ENCODE assay signal across 8 mouse cellular contexts in the genomic region with DNA sequence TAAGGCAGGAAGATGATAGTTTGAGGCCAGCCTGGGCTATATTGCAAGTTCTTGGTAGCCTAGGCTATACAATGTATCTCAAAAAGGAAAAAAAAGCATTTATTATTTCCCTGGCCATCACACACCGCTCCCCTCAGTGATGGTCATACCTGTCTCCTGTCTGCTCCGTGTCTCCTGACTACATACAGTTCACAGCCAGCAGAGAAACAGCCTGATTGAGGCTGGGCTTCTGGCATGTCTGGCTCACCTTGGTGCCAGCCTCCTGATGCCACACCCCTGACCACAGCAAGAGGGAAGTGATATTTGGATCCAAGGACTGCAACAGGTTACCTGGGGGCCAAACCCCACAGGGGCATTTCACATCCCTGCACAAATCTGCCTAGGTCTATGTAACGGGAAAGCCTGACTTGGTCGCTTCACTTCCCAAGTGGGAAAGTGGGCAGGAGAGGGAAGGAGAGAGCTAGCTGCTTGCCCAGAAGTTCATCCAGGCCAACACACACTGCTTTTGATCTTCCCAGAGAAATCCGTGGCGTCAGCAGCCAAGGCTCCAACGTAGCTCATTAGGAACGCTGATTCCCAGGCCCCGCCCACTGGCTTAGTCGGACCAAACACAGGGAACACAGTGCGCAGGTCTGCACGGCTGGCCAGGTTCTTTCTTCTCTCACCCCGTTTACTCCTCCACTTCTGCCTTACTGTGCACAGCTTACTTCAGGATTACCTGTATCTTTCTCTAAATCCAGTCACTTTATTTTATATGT. TPM values are rescaled to one million over a fixed set of nuclear protein-coding genes. Genes with fewer than 3 reads are reported as not detected.
A peak's percentile ranks its signal among the peaks of the same experiment; 100 is the strongest.
DNase-seq lines count a peak whose midpoint lies in the region; ATAC-seq and TF ChIP-seq lines count a peak whose summit lies in the region.

No protein-coding gene starts in this region.

- no peak for TF ChIP-seq POLR2A in myocyte (IDR thresholded peaks at IDR 0.05; ENCODE audit: insufficient read length, low read depth)

- H3K4me3 ChIP-seq in embryonic facial prominence, embryonic 11.5 days (ENCODE audit: low read depth, low read length) = 0 out of 2 replicates have a peak overlapping the region, but pooled peaks have one; percentile 2
- peak overlapping the region; percentile 22 for H3K4me3 ChIP-seq in hindbrain, embryonic 13.5 days
- no peak overlapping the region for H3K4me3 ChIP-seq in myocyte

- no peaks in the 10 kb centered on the region for H3K36me3 ChIP-seq in embryonic facial prominence, embryonic 11.5 days (replicated peaks; ENCODE audit: control insufficient read depth, insufficient read depth, low read depth, low read length)
- H3K36me3 ChIP-seq in hindbrain, embryonic 13.5 days = no peaks in the 10 kb centered on the region
- H3K36me3 ChIP-seq in myocyte (ENCODE audit: control insufficient read depth, insufficient read depth) = no peaks in the 10 kb centered on the region

- WGBS in embryonic facial prominence, embryonic 11.5 days = 25% methylated on average over 13 of the region's 13 CpGs
- 24% methylated on average over 13 of the region's 13 CpGs for WGBS in hindbrain, embryonic 13.5 days

- ATAC-seq in embryonic facial prominence, embryonic 11.5 days (replicated peaks; ENCODE audit: insufficient number of reproducible peaks, low FRiP score, low TSS enrichment, low read depth) = peak; percentile 87; the same call in 1 of the 2 replicates
- peak; percentile 81 for ATAC-seq in hindbrain, embryonic 13.5 days (ENCODE audit: low FRiP score)

- peak; percentile 46 for DNase-seq in left cerebral cortex, postnatal 4 days
- no peak for DNase-seq in left cerebral cortex, adult 9 months (ENCODE audit: low spot score in 2 of 2)
- DNase-seq in embryonic facial prominence, embryonic 11.5 days (ENCODE audit: low spot score) = peak; percentile 85
- peak; percentile 48 for DNase-seq in liver
- DNase-seq in thymus, adult 18-20 months = no peak
- no peak for DNase-seq in T-cell, adult 2 months (ENCODE audit: low spot score)

- no peaks in the 10 kb centered on the region for H3K9me3 ChIP-seq in embryonic facial prominence, embryonic 11.5 days (replicated peaks; ENCODE audit: control insufficient read depth, low read length)
- H3K9me3 ChIP-seq in hindbrain, embryonic 13.5 days = no peaks in the 10 kb centered on the region

- intact Hi-C loops in left cerebral cortex, postnatal 4 days (cut with DNase I) = no loop called here

- no peaks in the 10 kb centered on the region for H3K79me2 ChIP-seq in myocyte (ENCODE audit: control insufficient read depth, insufficient read depth)

- H3K27me3 ChIP-seq in embryonic facial prominence, embryonic 11.5 days (ENCODE audit: control insufficient read depth, insufficient read depth, low read length) = no peaks in the 10 kb centered on the region
- H3K27me3 ChIP-seq in hindbrain, embryonic 13.5 days = peaks cover 12% of the 10 kb centered on the region; the same call in 1 of the 2 replicates
- H3K27me3 ChIP-seq in myocyte (ENCODE audit: control insufficient read depth, insufficient read depth, insufficient read length) = no peaks in the 10 kb centered on the region

- H3K27ac ChIP-seq in embryonic facial prominence, embryonic 11.5 days (replicated peaks; ENCODE audit: low read depth, low read length) = no peak overlapping the region
- no peak overlapping the region for H3K27ac ChIP-seq in hindbrain, embryonic 13.5 days

- peak overlapping the region; percentile 43; the same call in 1 of the 2 replicates for H3K9ac ChIP-seq in embryonic facial prominence, embryonic 11.5 days (replicated peaks; ENCODE audit: low read length)
- peak overlapping the region; percentile 46; the same call in 1 of the 2 replicates for H3K9ac ChIP-seq in hindbrain, embryonic 13.5 days

- H3K4me1 ChIP-seq in embryonic facial prominence, embryonic 11.5 days (ENCODE audit: control insufficient read depth, insufficient read depth, low read length) = no peaks in the 10 kb centered on the region; the same call in 1 of the 2 replicates
- H3K4me1 ChIP-seq in hindbrain, embryonic 13.5 days (replicated peaks) = peaks cover 9% of the 10 kb centered on the region

- no peak overlapping the region for H3ac ChIP-seq in myocyte (ENCODE audit: control insufficient read depth, insufficient read length)

- peak overlapping the region; percentile 40 for H3K4me2 ChIP-seq in embryonic facial prominence, embryonic 11.5 days (ENCODE audit: low read depth, low read length)
- peak overlapping the region; percentile 50 for H3K4me2 ChIP-seq in hindbrain, embryonic 13.5 days
- peak overlapping the region; percentile 12 for H3K4me2 ChIP-seq in myocyte (ENCODE audit: low read depth)

TF ChIP-seq in myocyte, 11 proteins besides CTCF, POLR2A, EP300 and RAD21:
- no peak for TF ChIP-seq TCF3 (IDR thresholded peaks at IDR 0.05; ENCODE audit: insufficient read length, low read depth)
- TF ChIP-seq E2F4 (IDR thresholded peaks at IDR 0.05; ENCODE audit: insufficient read depth) = no peak
- TF ChIP-seq SRF (IDR thresholded peaks at IDR 0.05; ENCODE audit: control insufficient read depth, insufficient read length, low read depth) = no peak
- TF ChIP-seq REST (IDR thresholded peaks at IDR 0.05; ENCODE audit: insufficient read depth, insufficient read length) = no peak
- no peak for TF ChIP-seq POLR2AphosphoS2 (IDR thresholded peaks at IDR 0.05; ENCODE audit: insufficient read length, low read depth)
- TF ChIP-seq USF1 (IDR thresholded peaks at IDR 0.05; ENCODE audit: low read depth) = no peak
- no peak for TF ChIP-seq MAX (IDR thresholded peaks at IDR 0.05; ENCODE audit: low read depth)
- TF ChIP-seq MYOG (IDR thresholded peaks at IDR 0.05; ENCODE audit: control insufficient read depth in 1 of 3, insufficient read depth in 1 of 3, insufficient read length in 2 of 3, low read depth in 2 of 3) = no peak
- TF ChIP-seq MYOD1 (IDR thresholded peaks at IDR 0.05; ENCODE audit: control insufficient read depth in 1 of 3, insufficient read length in 2 of 3, low read depth in 2 of 3) = no peak

RNA-seq across cellular contexts. Expression of a gene that starts 20.9 kb away (rescaled TPM):
- total RNA-seq in left cerebral cortex, postnatal 4 days (2021) = 1 to 10 TPM; 4.1 to 5.2 TPM
- 0.11 and 0.15 TPM in 2 replicates for polyA plus RNA-seq in embryonic facial prominence, embryonic 11.5 days (2014; fragmentation: Nextera tagmentation; extraction: Ambion mirVana)
- 5.4 and 6.0 TPM in 2 replicates for polyA plus RNA-seq in hindbrain, embryonic 13.5 days (2015; fragmentation: Nextera tagmentation; extraction: Ambion mirVana)
- polyA plus RNA-seq in myocyte (2012; fragmentation: generic; extraction: Trizol) = 21.8 TPM

RNA-seq across cellular contexts. Expression of a gene that starts 37.3 kb away (rescaled TPM):
- 10 to 100 TPM; 21.3 to 22.3 TPM for total RNA-seq in left cerebral cortex, postnatal 4 days (2021)
- polyA plus RNA-seq in embryonic facial prominence, embryonic 11.5 days (2014; fragmentation: Nextera tagmentation; extraction: Ambion mirVana) = 75.0 and 75.6 TPM in 2 replicates
- polyA plus RNA-seq in hindbrain, embryonic 13.5 days (2015; fragmentation: Nextera tagmentation; extraction: Ambion mirVana) = 45.3 and 49.2 TPM in 2 replicates
- 38.8 TPM for polyA plus RNA-seq in myocyte (2012; fragmentation: generic; extraction: Trizol)

Comparison
In these comparisons a context has a peak if more than half of its experiments do, and no peak if none do; other contexts are left out.
1. DNase-seq: peak in left cerebral cortex, postnatal 4 days (single experiment), embryonic facial prominence, embryonic 11.5 days (single experiment) and liver (single experiment); none in left cerebral cortex, adult 9 months (0 of 2), thymus, adult 18-20 months (0 of 2) and T-cell, adult 2 months (single experiment).
2. Peak in every context shown above with its lines, with median percentiles within 50 percentile points of each other: H3K4me2 ChIP-seq.